Mouse (Mus musculus) ovary, adult 18-20 months (tissue): ENCODE results near the gene C2.
"Not testable (repeated sequence)": the region's sequence is repeated elsewhere in the genome, so short reads cannot be mapped to it uniquely, and the experiment has no call there.

Experiments used
- DNase-seq: peaks from one replicate; pipeline ENCODE4 v3.0.0; 2022; ENCODE audit warnings: low spot score, mixed read lengths

Gene C2

DNA sequence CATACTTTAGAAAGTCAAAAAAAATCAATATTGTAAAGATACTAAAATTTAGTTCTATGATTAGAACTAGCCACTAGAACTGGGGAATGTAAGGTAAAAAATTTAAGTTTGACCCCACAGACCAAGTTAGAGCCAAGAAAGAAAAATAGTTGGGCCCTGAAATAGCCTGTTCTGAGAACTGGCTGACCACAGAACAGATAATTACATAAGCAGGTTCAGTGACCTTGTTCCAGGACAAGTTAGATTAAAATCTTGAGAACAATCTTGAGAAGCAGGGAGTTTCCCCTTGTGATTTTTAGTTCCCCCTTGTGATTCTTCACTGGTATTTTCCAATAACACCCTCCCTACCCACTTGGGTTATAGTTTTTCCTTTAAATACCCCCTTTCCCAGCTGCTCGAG is 67.3 kb downstream of the C2 start:
- DNase-seq, result not testable (repeated sequence)

DNA sequence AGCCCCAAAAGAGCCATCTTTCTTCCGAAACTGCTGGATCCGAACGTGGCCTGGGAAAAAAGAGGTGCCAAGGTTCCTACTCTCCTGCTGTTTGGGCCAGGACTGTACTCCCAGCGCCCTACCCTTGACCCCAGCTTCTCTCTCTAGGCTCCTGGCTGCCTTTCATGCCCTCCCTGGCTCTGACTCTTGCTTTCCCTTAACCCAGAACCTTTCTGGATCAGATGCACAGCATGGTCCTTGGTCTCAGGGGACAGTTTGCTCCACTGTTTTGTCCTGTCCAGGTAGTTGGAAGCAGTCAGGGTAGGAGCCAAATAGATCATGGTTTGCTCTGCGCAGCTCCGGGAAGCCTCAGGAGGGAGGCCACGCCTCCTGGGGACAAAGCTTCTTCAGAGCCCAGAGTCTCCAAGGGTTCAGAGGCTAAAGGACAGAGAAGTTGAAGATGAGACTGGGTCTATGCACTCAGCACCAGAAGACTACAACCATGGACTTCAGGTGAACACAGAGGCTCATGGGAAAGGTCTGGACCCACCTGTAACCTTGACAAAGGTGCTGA is 83.2 kb downstream of the C2 start:
- DNase-seq, result no peak

DNA sequence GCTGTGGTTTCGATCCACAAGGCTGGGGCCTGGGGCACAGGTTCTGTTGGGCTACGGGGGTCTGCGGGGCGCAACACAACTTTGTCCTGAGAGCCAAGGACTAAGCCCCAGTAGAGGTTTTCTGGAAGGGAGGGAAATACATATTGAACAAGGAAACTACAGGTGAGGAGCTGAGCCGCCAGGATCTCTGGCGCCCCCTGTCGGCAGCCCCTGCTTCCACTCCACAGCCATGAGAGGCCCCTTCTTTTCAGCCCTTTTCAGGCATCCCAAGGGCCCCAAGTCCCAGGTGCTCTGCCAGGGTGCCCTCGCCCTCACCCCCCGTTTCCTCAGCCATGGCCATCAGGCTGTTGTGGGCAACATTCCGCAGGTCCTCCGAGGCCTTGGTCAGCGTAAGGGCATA is 84.3 kb downstream of the C2 start:
- DNase-seq, result not testable (repeated sequence)
